Mouse (Mus musculus) erythroblast, adult 5-6 weeks (primary cell): ENCODE results near the gene Kbtbd7. TPM values are rescaled to one million over a fixed set of nuclear protein-coding genes. Genes with fewer than 3 reads are reported as not detected.
"Not testable (repeated sequence)": the region's sequence is repeated elsewhere in the genome, so short reads cannot be mapped to it uniquely, and the experiment has no call there.

Source experiments
- ATAC-seq: replicated peaks from 2 replicates; pipeline ENCODE4 v1.8.0; 2016; ENCODE audit warnings: moderate number of reproducible peaks, mild to moderate bottlenecking, moderate TSS enrichment, inconsistent platforms; ENCODE audit not compliant: poor library complexity, low FRiP score, severe bottlenecking
- total RNA-seq, 2 experiments: library from RNA; stranded (forward) in 1 of 2; stranded (reverse) in 1 of 2; fragments of 150-400 nt in 1 of 2; fragments of 200-764, 138-1000 nt in 1 of 2; gene quantifications; 2 replicates each; pipeline versions ENCODE4 v1.2.3 to v1.2.4; 2015 to 2017; ENCODE audit warnings: low replicate concordance in 2 of 2

Gene Kbtbd7
- total RNA-seq, 2 experiments from 2014 or later = 10.2 to 11.4 TPM

GRCm38 (mm10) chr14:79444601-79445000 lies 18.3 kb downstream of the Kbtbd7 start:
- ATAC-seq = no peak

- ATAC-seq = no peak
Observed at GRCm38 (mm10) chr14:79445055-79445620, 18.8 kb downstream of the Kbtbd7 start.

DNA sequence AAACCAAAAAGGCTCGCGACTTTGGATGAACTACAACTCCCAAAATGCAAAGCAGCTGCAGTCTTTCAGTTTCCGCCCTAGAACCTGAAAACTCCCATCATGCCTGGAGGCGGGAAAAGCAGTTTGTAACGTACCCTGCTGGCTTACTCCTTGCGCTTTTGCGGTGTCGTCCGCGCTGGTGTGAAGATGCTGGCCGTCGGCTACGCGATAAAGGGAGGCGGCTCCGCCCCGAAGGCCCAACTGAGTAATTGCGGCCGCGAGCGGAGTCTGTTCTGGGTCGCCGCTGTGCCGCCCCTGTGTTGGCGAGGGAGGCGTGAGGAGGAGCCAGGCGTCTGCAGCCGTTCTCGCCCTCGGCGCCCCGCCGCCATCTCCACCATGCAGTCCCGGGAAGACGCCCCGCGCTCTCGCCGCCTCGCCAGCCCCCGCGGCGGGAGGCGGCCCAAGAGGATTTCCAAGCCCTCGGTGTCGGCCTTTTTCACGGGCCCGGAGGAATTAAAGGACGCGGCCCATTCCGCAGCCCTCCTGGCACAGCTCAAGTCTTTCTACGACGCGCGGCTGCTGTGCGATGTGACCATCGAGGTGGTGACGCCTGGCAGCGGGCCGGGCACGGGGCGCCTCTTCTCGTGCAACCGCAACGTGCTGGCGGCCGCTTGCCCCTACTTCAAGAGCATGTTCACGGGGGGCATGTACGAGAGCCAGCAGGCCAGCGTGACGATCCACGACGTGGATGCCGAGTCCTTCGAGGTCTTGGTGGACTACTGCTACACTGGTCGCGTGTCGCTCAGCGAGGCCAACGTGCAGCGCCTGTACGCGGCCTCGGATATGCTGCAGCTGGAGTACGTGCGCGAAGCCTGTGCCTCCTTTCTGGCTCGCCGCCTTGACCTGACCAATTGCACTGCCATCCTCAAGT lies 25.6 kb downstream of the Kbtbd7 start, which contains the start of gene Kbtbd6:
TSS of gene Kbtbd6 (plus strand) at position 155 of the 910 bp plus-strand sequence.
- peak; percentile 96 for ATAC-seq

DNA sequence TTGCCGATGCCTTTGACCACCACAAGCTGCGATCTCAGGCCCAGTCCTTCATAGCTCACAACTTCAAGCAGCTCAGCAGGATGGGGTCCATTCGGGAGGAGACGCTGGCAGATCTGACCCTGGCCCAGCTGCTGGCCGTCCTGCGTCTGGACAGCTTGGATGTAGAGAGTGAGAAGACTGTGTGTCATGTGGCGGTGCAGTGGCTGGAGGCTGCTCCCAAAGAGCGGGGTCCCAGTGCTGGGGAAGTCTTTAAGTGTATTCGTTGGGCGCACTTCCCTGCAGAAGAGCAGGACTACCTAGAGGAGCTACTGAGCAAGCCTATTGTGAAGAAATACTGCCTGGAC lies 26.3 kb downstream of the Kbtbd7 start:
- not testable (repeated sequence) for ATAC-seq

- ATAC-seq = no peak
Observed at GRCm38 (mm10) chr14:79460401-79460800, 34.1 kb downstream of the Kbtbd7 start.

- no peak for ATAC-seq
Observed at GRCm38 (mm10) chr14:79460988-79461387, 34.7 kb downstream of the Kbtbd7 start.

- ATAC-seq = no peak
Observed at GRCm38 (mm10) chr14:79465623-79466022, 39.3 kb downstream of the Kbtbd7 start.

DNA sequence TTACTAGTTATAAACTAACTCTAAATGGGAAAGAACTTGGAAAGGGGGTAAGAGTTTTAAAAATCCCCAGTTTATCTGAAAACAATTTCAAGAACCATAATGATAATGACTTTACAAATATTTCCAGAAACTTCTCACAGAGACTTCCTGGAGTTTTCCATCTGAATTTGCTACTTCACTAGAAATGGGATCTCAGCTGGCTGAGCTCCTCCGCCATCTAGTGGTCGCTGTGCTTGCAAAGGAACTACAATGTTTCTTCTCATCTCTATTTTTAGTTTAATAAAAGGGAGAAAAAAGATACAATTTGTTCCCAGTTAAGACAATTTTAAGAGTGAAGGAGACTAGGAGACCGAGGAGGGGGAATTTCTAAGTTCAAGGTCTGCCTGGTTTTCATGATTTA lies 41.3 kb downstream of the Kbtbd7 start:
- ATAC-seq = peak; percentile 73

GRCm38 (mm10) chr14:79473384-79473783 lies 47.1 kb downstream of the Kbtbd7 start:
- ATAC-seq = no peak

Other genes starting within 250 kb of the Kbtbd7 start
- not detected in 2 replicates for gene Zfp957, start 179.1 kb upstream of the Kbtbd7 start, total RNA-seq (2015; ENCODE audit: low replicate concordance)
- gene Zfp957, start 179.1 kb upstream of the Kbtbd7 start, total RNA-seq (2017; ENCODE audit: low replicate concordance) = not detected in 2 replicates
- gene Rgcc, start 124.9 kb upstream of the Kbtbd7 start, total RNA-seq (2015; ENCODE audit: low replicate concordance) = 63.7 and 78.6 TPM in 2 replicates
- 55.2 and 86.4 TPM in 2 replicates for gene Rgcc, start 124.9 kb upstream of the Kbtbd7 start, total RNA-seq (2017; ENCODE audit: low replicate concordance)
- gene Naa16, start 35.7 kb upstream of the Kbtbd7 start, total RNA-seq (2015; ENCODE audit: low replicate concordance) = 14.2 and 16.7 TPM in 2 replicates
- gene Naa16, start 35.7 kb upstream of the Kbtbd7 start, total RNA-seq (2017; ENCODE audit: low replicate concordance) = 12.1 and 13.4 TPM in 2 replicates
- 0.96 and 1.0 TPM in 2 replicates for gene Mtrf1, start 28.7 kb upstream of the Kbtbd7 start, total RNA-seq (2015; ENCODE audit: low replicate concordance)
- gene Mtrf1, start 28.7 kb upstream of the Kbtbd7 start, total RNA-seq (2017; ENCODE audit: low replicate concordance) = 1.3 and 2.9 TPM in 2 replicates
- 0.96 and 2.1 TPM in 2 replicates for gene Kbtbd6, start 25.3 kb downstream of the Kbtbd7 start, total RNA-seq (2015; ENCODE audit: low replicate concordance)
- 2.6 and 3.6 TPM in 2 replicates for gene Kbtbd6, start 25.3 kb downstream of the Kbtbd7 start, total RNA-seq (2017; ENCODE audit: low replicate concordance)
- gene Elf1, start 54.7 kb downstream of the Kbtbd7 start, total RNA-seq (2015; ENCODE audit: low replicate concordance) = 38.8 and 45.6 TPM in 2 replicates
- 83.8 and 92.9 TPM in 2 replicates for gene Elf1, start 54.7 kb downstream of the Kbtbd7 start, total RNA-seq (2017; ENCODE audit: low replicate concordance)
- gene Wbp4, start 55.0 kb downstream of the Kbtbd7 start, total RNA-seq (2015; ENCODE audit: low replicate concordance) = 12.1 and 13.0 TPM in 2 replicates
- gene Wbp4, start 55.0 kb downstream of the Kbtbd7 start, total RNA-seq (2017; ENCODE audit: low replicate concordance) = 30.7 and 45.6 TPM in 2 replicates
- 46.9 and 56.4 TPM in 2 replicates for gene Sugt1, start 161.2 kb downstream of the Kbtbd7 start, total RNA-seq (2015; ENCODE audit: low replicate concordance)
- 30.9 and 44.0 TPM in 2 replicates for gene Sugt1, start 161.2 kb downstream of the Kbtbd7 start, total RNA-seq (2017; ENCODE audit: low replicate concordance)
- gene Cnmd, start 235.7 kb downstream of the Kbtbd7 start, total RNA-seq (2015; ENCODE audit: low replicate concordance) = 2.9 TPM in 1 of 2 replicates, not detected in the other
- gene Cnmd, start 235.7 kb downstream of the Kbtbd7 start, total RNA-seq (2017; ENCODE audit: low replicate concordance) = 2.4 TPM in 1 of 2 replicates, not detected in the other